Mouse (Mus musculus) kidney, embryonic 14.5 days (tissue): Measurements from ENCODE around the gene Ccr2. TPM values are rescaled to one million over a fixed set of nuclear protein-coding genes. Genes with fewer than 3 reads are reported as not detected.
"Not testable (repeated sequence)": the region's sequence is repeated elsewhere in the genome, so short reads cannot be mapped to it uniquely, and the experiment has no call there.

ENCODE experiments used
- ATAC-seq: fragments of 200-750 bp; cut with Nextera tagmentation; 2 replicates; pipeline ENCODE4 v1.8.0; 2017; ENCODE audit warnings: moderate number of reproducible peaks, mild to moderate bottlenecking, moderate TSS enrichment, moderate library complexity; ENCODE audit not compliant: low FRiP score, low TSS enrichment
- H3K27ac ChIP-seq: fragments of 300-500 bp; sonication (generic); 2 replicates; pipeline ENCODE4 v1.5.1; 2014; ENCODE audit warnings: low read depth, mild to moderate bottlenecking, low read length, moderate library complexity, mixed read lengths
- H3K27me3 ChIP-seq: fragments of 300-500 bp; sonication (generic); 2 replicates; pipeline ENCODE4 v1.6.1; 2014; ENCODE audit warnings: mild to moderate bottlenecking, low read length; ENCODE audit not compliant: control insufficient read depth, insufficient read depth
- H3K36me3 ChIP-seq: fragments of 300-500 bp; sonication (generic); 2 replicates; pipeline ENCODE4 v1.6.1; 2014; ENCODE audit warnings: low read length, mixed read lengths; ENCODE audit not compliant: control insufficient read depth, insufficient read depth
- H3K4me1 ChIP-seq: fragments of 300-500 bp; sonication (generic); 2 replicates; pipeline ENCODE4 v1.6.1; 2014; ENCODE audit warnings: low read length, mixed read lengths; ENCODE audit not compliant: control insufficient read depth, insufficient read depth
- H3K4me2 ChIP-seq: fragments of 300-500 bp; sonication (generic); replicated peaks from 2 replicates; pipeline ENCODE4 v1.6.1; 2014; ENCODE audit warnings: low read depth, mild to moderate bottlenecking, low read length
- H3K4me3 ChIP-seq: fragments of 300-500 bp; sonication (generic); 2 replicates; pipeline ENCODE4 v1.5.1; 2014; ENCODE audit warnings: mild to moderate bottlenecking, low read length
- H3K9ac ChIP-seq: fragments of 300-500 bp; sonication (generic); 2 replicates; pipeline ENCODE4 v1.6.1; 2014; ENCODE audit warnings: low read depth, mild to moderate bottlenecking, low read length, moderate library complexity
- H3K9me3 ChIP-seq: fragments of 300-500 bp; sonication (generic); 2 replicates; pipeline ENCODE4 v1.6.1; 2016; ENCODE audit warnings: low read length; ENCODE audit not compliant: control insufficient read depth
- WGBS: fragments of 180-500 bp; shearing (Covaris S2); extraction: QIAGEN DNeasy Blood & Tissue Kit; methylation state at CpG from one replicate; pipeline ENCODE4 v1.1.7; 2014; 5-methylcytosine and 5-hydroxymethylcytosine counted together
- polyA plus RNA-seq: library from polyadenylated mRNA; unstranded; fragments of >200 nt; fragmentation: Nextera tagmentation; extraction: Ambion mirVana; gene quantifications from 2 replicates; pipeline ENCODE4 v1.2.1, GENCODE M21; 2014

Gene Ccr2
- 1.6 and 1.9 TPM in 2 replicates for polyA plus RNA-seq

DNA sequence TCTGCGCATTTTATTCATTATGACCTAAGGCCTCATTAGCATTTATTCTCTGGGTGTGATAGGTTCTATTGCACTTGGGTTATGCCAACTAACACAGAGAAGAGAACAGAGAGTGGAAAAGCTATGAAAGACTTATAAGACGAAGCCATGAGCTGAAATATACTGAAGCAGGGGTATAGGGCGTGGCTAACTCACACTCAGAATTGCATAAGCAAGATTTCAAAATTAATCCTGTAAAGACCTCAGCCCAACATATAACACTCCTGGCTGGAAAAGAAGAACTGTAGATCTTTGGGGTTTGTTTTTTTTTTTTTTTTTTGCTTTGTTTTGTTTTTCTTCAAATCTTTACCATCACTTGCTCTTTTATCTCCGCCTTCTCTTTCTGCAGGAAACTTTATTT, at the start of gene Ccr2:
TSS of gene Ccr2 (plus strand) at position 228 of the 400 bp plus-strand sequence.
- Histone ChIP-seq H3K4me1 (no peaks in the 10 kb centered on the region), H3K36me3 (no peaks in the 10 kb centered on the region), H3K27me3 (no peaks in the 10 kb centered on the region), H3K9ac (no peak within 1 kb of the TSS), H3K4me3 (no peak within 1 kb of the TSS), H3K4me2 (no peak within 1 kb of the TSS), H3K9me3 (no peaks in the 10 kb centered on the region), H3K27ac (no peak within 1 kb of the TSS)
- WGBS, result 91% methylated on average over 4 of the region's 4 CpGs
- no peak for ATAC-seq

DNA sequence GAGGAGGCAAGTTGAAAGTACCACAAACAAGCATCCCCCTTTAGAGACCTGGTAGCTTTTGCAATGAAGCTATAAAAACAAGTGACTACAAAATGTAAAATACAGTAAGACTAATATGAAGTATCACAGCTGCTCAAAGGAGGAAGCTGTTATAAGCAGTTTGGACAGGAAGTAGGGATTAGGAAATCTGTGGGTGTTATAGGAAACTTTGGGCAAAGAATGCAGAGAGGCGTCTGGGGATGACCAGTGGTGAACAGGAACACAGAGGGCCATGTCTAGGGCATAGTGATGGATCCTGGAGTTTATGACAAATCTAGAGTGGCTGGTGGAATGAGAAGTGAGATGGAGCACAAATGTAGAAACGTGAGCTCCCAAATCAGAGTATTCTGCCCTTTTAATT, 48.2 kb upstream of the Ccr2 start:
- H3K9me3 ChIP-seq, result no peaks in the 10 kb centered on the region
- ATAC-seq, result no peak
- no peaks in the 10 kb centered on the region for H3K4me1 ChIP-seq
- H3K36me3 ChIP-seq, result no peaks in the 10 kb centered on the region
- no peak overlapping the region for H3K9ac ChIP-seq
- no peak overlapping the region for H3K4me3 ChIP-seq
- H3K27me3 ChIP-seq, result no peaks in the 10 kb centered on the region
- WGBS, result 64% methylated on average over 2 of the region's 2 CpGs
- no peak overlapping the region for H3K27ac ChIP-seq
- no peak overlapping the region for H3K4me2 ChIP-seq

DNA sequence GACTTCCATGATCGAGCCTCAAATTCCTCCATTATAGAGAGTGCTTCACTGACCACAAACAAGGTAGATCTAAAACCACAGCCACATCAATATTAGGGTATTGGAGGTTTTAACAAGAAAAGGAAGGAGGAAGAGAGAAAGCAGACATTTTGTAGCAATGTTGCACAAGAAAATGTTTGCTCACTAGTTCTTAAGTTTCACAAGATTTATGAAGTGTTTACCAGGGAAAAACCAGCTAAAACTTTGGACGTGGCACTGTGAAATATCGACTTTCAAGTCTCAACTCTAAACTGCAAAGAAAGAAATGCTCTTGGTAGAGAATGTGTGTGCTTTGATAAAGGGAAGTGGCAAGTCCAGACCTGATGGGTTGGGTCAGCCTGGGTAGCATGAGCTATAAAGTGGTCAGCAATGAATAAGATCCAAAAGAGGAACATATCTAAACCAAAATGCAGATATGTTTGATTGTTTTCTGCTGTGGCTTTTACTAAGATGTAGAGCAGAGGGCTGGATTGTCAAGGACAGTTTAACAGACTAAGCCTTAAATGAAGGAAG, 45.5 kb upstream of the Ccr2 start:
- no peaks in the 10 kb centered on the region for H3K27me3 ChIP-seq
- H3K9me3 ChIP-seq, result no peaks in the 10 kb centered on the region
- no peak overlapping the region for H3K27ac ChIP-seq
- no peak overlapping the region for H3K9ac ChIP-seq
- no peaks in the 10 kb centered on the region for H3K4me1 ChIP-seq
- WGBS, result 55% methylated on average over 3 of the region's 3 CpGs
- no peak overlapping the region for H3K4me2 ChIP-seq
- H3K4me3 ChIP-seq, result no peak overlapping the region
- H3K36me3 ChIP-seq, result no peaks in the 10 kb centered on the region
- no peak for ATAC-seq

DNA sequence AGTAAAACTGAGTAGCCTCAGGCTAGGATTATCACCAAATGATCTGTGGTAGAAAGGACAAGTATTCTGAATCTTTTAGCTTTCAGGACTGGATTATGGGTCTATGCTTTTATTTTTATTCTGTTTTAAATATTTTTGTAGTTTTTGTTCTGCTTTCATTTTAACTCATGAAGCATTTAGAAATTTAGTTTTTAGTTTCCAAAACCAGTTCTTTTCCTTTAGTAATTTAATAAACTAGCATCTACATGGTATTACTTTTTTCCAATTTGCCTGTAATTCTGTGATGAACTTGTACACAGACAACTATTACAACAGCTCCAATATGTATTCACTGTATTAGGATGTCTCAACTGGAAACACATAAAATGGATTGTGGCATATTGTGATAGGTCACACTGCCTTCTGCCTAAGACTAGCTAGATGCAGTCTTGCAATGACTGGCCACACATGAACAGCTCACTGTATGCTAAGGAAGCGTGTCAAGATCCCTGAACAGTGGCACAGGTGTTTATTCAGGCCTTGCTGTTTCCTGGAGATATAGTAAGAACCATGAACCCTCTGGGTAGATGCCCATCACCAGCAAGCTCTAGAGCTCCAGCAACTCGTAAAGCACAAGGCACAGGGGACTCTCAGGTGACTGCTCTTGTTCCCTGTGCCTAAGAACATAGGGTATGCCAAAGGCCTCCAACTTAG, 41.9 kb upstream of the Ccr2 start:
- 73% methylated on average over 2 of the region's 2 CpGs for WGBS
- Histone ChIP-seq H3K27ac (no peak overlapping the region), H3K27me3 (no peaks in the 10 kb centered on the region)

DNA sequence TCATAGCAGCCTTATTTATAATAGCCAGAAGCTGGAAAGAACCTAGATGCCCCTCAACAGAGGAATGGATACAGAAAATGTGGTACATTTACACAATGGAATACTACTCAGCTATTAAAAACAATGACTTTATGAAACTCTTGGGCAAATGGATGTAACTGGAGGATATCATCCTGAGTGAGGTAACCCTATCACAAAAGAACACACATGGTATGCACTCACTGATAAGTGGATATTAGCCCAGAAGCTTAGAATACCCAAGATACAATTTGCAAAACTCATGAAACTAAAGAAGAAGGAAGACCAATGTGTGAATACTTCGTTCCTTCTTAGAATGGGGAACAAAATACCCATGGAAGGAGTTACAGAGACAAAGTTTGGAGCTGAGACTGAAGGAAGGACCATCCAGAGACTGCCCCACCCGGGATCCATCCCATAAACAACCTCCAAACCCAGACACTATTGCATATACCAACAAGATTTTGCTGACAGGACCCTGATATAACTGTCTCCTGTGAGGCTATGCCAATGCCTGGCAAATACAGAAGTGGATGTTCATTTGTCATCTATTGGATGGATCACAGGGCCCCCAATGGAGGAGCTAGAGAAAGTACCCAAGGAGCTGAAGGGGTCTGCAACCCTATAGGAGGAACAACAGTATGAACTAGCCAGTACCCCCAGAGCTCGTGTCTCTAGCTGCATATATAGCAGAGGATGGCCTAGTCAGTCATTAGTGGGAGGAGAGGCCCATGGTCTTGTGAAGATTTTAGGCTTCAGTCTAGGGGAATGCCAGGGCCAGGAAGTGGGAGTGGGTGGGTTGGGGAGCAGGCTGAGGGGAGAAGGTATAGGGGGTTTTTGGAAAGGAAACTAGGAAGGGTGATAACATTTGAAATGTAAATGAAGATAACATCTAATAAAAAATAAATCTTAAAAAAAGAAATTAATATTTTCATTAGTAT, 40.0 kb upstream of the Ccr2 start:
- H3K36me3 ChIP-seq, H3K4me3 ChIP-seq, H3K9me3 ChIP-seq, H3K27me3 ChIP-seq, H3K4me2 ChIP-seq, H3K4me1 ChIP-seq, H3K9ac ChIP-seq, ATAC-seq, H3K27ac ChIP-seq: not testable (repeated sequence)
- 64% methylated on average over 3 of the region's 3 CpGs for WGBS

More for the DNA sequence above, 41.9 kb upstream of the Ccr2 start:
- Histone ChIP-seq H3K9me3 (no peaks in the 10 kb centered on the region), H3K4me2 (no peak overlapping the region), H3K9ac (no peak overlapping the region), H3K4me1 (no peaks in the 10 kb centered on the region), H3K36me3 (no peaks in the 10 kb centered on the region), H3K4me3 (no peak overlapping the region)
- ATAC-seq, result no peak

DNA sequence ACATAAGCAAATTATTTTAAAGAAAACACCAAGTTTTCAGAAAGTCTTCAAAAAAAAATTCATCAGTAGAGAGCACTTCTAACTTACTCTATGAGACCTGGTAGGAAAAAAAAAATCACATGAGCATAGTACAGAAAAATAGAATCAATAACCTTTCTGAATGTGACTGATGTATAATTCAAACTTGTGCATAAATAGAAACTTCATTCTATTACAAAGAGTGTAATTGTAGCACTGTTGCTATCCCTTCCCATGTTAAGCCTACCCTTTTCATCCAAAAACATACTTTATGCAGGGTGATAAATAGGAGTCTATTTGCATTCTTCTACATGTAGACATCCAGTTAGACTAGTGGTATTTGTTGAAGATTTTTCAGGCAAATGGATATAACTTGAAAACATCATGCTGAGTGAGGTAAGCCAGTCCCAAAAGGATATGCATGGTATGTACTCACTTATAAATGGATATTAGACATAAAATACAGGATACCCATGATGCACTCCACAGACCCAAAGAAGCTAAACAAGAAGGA, 35.1 kb upstream of the Ccr2 start:
- no peaks in the 10 kb centered on the region for H3K36me3 ChIP-seq
- no peak for ATAC-seq
- H3K27me3 ChIP-seq, result no peaks in the 10 kb centered on the region

DNA sequence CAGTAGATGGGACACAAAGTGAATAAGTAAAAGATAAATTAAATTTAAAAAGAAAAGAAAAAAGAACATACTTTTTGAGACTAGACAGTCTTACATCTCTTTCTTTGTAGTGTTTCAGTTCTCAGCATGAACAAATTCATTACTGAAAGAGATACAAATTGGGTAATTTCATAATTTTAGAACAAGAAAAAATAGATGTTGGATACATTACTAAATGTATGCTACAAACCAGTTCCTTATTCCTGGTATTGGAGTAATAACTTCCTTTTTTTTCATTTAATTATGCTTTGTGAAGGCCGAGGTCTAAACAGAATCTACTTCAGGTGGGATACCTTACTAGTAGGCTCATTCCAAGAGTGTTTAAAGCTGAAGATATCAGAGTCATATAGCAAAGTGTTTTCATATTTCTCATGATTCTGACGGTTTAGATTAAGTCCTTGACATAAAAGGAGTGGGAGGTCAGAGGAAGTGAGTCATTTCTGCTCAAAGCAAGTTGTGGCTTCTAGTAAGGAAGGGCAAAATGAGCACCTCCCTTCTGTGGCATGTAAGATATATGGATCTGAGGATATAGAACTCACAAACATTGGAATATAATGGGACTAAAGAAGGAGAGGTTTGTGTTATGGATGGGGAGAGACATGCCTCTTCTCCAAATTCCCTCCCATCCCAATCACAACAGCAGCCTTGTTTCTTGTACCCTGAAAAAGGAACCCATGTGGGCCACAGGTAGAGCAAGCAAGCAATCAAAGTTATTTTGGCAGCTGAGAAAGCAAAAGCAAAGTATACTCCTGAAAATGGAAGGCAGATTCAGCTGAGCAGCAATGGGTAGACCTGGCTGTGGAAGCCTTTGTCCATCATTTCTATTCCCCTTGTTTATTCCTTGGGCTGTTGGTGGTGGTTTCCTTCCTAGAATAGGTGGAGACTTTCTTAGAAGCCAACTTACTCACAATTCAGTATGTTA, 33.4 kb upstream of the Ccr2 start:
- Histone ChIP-seq H3K4me1 (no peaks in the 10 kb centered on the region), H3K9me3 (no peaks in the 10 kb centered on the region), H3K27ac (no peak overlapping the region), H3K27me3 (no peaks in the 10 kb centered on the region), H3K9ac (no peak overlapping the region), H3K4me2 (no peak overlapping the region), H3K36me3 (no peaks in the 10 kb centered on the region), H3K4me3 (no peak overlapping the region)
- no peak for ATAC-seq
- 56% methylated on average over 2 of the region's 2 CpGs for WGBS

More for the DNA sequence above, 35.1 kb upstream of the Ccr2 start:
- no peaks in the 10 kb centered on the region for H3K9me3 ChIP-seq
- no peak overlapping the region for H3K4me2 ChIP-seq
- no peak overlapping the region for H3K9ac ChIP-seq
- no peak overlapping the region for H3K4me3 ChIP-seq
- no peaks in the 10 kb centered on the region for H3K4me1 ChIP-seq
- no peak overlapping the region for H3K27ac ChIP-seq

DNA sequence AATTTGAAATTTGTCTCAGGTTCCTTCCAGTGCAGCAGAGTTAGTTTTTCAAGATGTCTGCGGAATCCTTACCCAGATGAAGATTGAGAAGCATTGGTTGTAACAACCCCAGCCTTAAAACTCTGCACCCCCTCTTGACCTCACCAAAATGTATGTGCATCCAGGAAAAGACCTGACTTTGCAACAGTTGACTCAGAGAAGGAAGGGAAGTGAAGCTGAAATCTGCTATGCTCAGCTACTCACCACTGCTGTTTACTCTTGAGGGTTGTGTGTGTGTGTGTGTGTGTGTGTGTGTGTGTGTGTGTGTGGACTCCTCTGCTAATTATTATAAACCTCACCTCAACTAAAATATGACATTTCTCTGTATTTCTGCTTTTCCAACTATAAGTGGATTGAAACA, 30.2 kb upstream of the Ccr2 start:
- Histone ChIP-seq H3K4me1 (no peaks in the 10 kb centered on the region), H3K4me2 (no peak overlapping the region), H3K9me3 (no peaks in the 10 kb centered on the region), H3K4me3 (no peak overlapping the region), H3K27ac (no peak overlapping the region), H3K36me3 (no peaks in the 10 kb centered on the region), H3K9ac (no peak overlapping the region), H3K27me3 (no peaks in the 10 kb centered on the region)
- WGBS, result 90% methylated on average over 1 of the region's 1 CpGs
- ATAC-seq, result no peak
